Mouse (Mus musculus): ENCODE measurements around the gene Atp1b1. TPM values are rescaled to one million over a fixed set of nuclear protein-coding genes. Genes with fewer than 3 reads are reported as not detected.

Atp1b1 gene
- total and polyA plus RNA-seq, 3 experiments, result 0.23 to 0.43 TPM; not detected in 1

GRCm38 (mm10) chr1:164397672-164398071 lies 60.5 kb downstream of the Atp1b1 start:
- DNase-seq (ENCODE audit: low read depth, low spot score), result no peak

GRCm38 (mm10) chr1:164395131-164395780 lies 62.9 kb downstream of the Atp1b1 start:
- Histone ChIP-seq H3K4me3 (ENCODE audit: control insufficient read depth in 1 of 2, insufficient read depth in 1 of 2, low read depth in 2 of 2, low read length in 2 of 2) (no peak overlapping the region), H3K27me3 (ENCODE audit: control insufficient read depth in 1 of 2, insufficient read depth in 2 of 2, low read length in 2 of 2) (no peaks in the 10 kb centered on the region), H3K79me2 (ENCODE audit: control insufficient read depth, insufficient read depth, low read length, poor library complexity) (no peaks in the 10 kb centered on the region), H3K9me3 (replicated peaks; ENCODE audit: insufficient read depth, low read length) (no peaks in the 10 kb centered on the region), H3K27ac (ENCODE audit: control insufficient read depth, low read depth, low read length) (no peak overlapping the region), H3K4me1 (ENCODE audit: control insufficient read depth in 1 of 2, insufficient read depth in 2 of 2, low read length in 2 of 2) (no peaks in the 10 kb centered on the region), H3K9ac (ENCODE audit: control insufficient read depth, low read depth, low read length, poor library complexity, severe bottlenecking) (no peak overlapping the region), H3K36me3 (ENCODE audit: control insufficient read depth in 1 of 2, insufficient read depth in 2 of 2, low read length in 2 of 2) (no peaks in the 10 kb centered on the region)
- TF ChIP-seq BHLHE40 (IDR thresholded peaks at IDR 0.05; ENCODE audit: borderline replicate concordance, low read depth, low read length) (no peak), GABPA (IDR thresholded peaks at IDR 0.05; ENCODE audit: low read depth, low read length) (no peak), KAT2A (conservative IDR thresholded peaks at IDR 0.05; ENCODE audit: low read depth, low read length) (no peak), NRF1 (IDR thresholded peaks at IDR 0.05; ENCODE audit: insufficient read depth, low read depth, low read length, poor library complexity, severe bottlenecking) (no peak), EP300 (IDR thresholded peaks at IDR 0.05; ENCODE audit: low read depth in 1 of 2, low read length in 2 of 2) (no peak), UBTF (IDR thresholded peaks at IDR 0.05; ENCODE audit: borderline replicate concordance, insufficient read depth, low read depth, low read length) (no peak), MAFK (IDR thresholded peaks at IDR 0.05; ENCODE audit: borderline replicate concordance, low read depth, low read length) (no peak), RAD21 (IDR thresholded peaks at IDR 0.05; ENCODE audit: low read depth, low read length) (no peak), HCFC1 (IDR thresholded peaks at IDR 0.05; ENCODE audit: low read depth, low read length) (no peak), JUND (IDR thresholded peaks at IDR 0.05; ENCODE audit: low read depth, low read length) (no peak)
- no peak for DNase-seq (ENCODE audit: low read depth, low spot score)

More at GRCm38 (mm10) chr1:164397672-164398071, 60.5 kb downstream of the Atp1b1 start:
- Histone ChIP-seq H3K9ac (ENCODE audit: control insufficient read depth, low read depth, low read length, poor library complexity, severe bottlenecking) (no peak overlapping the region), H3K27me3 (ENCODE audit: control insufficient read depth in 1 of 2, insufficient read depth in 2 of 2, low read length in 2 of 2) (no peaks in the 10 kb centered on the region), H3K27ac (ENCODE audit: control insufficient read depth, low read depth, low read length) (no peak overlapping the region), H3K4me3 (ENCODE audit: control insufficient read depth in 1 of 2, insufficient read depth in 1 of 2, low read depth in 2 of 2, low read length in 2 of 2) (no peak overlapping the region), H3K79me2 (ENCODE audit: control insufficient read depth, insufficient read depth, low read length, poor library complexity) (no peaks in the 10 kb centered on the region), H3K9me3 (replicated peaks; ENCODE audit: insufficient read depth, low read length) (no peaks in the 10 kb centered on the region), H3K36me3 (ENCODE audit: control insufficient read depth in 1 of 2, insufficient read depth in 2 of 2, low read length in 2 of 2) (no peaks in the 10 kb centered on the region), H3K4me1 (ENCODE audit: control insufficient read depth in 1 of 2, insufficient read depth in 2 of 2, low read length in 2 of 2) (no peaks in the 10 kb centered on the region)
- TF ChIP-seq MYC (IDR thresholded peaks at IDR 0.05; ENCODE audit: low read depth, low read length) (no peak), MAFK (IDR thresholded peaks at IDR 0.05; ENCODE audit: borderline replicate concordance, low read depth, low read length) (no peak), RCOR1 (IDR thresholded peaks at IDR 0.05; ENCODE audit: low read depth, low read length) (no peak), SIN3A (IDR thresholded peaks at IDR 0.05; ENCODE audit: low read length) (no peak), BHLHE40 (IDR thresholded peaks at IDR 0.05; ENCODE audit: borderline replicate concordance, low read depth, low read length) (no peak)

All from MEL (cell line).